Mouse (Mus musculus) ES-E14 (cell line): ENCODE results near the gene Hs2st1. TPM values are rescaled to one million over a fixed set of nuclear protein-coding genes. Genes with fewer than 3 reads are reported as not detected.

Source experiments
- DNase-seq: peaks from one replicate; pipeline ENCODE4 v3.0.0-alpha.2; 2013; ENCODE audit warnings: low read depth, low spot score
- H3K27ac ChIP-seq: 2 replicates; pipeline ENCODE4 v1.5.1; 2012; ENCODE audit warnings: low read depth, mild to moderate bottlenecking, low read length, moderate library complexity, mixed read lengths; ENCODE audit not compliant: poor library complexity, insufficient read depth, severe bottlenecking
- H3K36me3 ChIP-seq: 2 replicates; pipeline ENCODE4 v1.6.1; 2012; ENCODE audit warnings: mild to moderate bottlenecking, low read length, moderate library complexity, mixed read lengths; ENCODE audit not compliant: control insufficient read depth, poor library complexity, insufficient read depth, severe bottlenecking
- H3K4me1 ChIP-seq, 2 experiments: fragments of 150-350 bp in 1 of 2; sonication (generic) in 1 of 2; 2 replicates each; pipeline ENCODE4 v1.6.1; 2012; ENCODE audit warnings: low read length in 2 of 2, mild to moderate bottlenecking in 1 of 2, mixed read lengths in 1 of 2; ENCODE audit not compliant: control insufficient read depth in 2 of 2, insufficient read depth in 2 of 2, poor library complexity in 1 of 2
- H3K4me3 ChIP-seq, 2 experiments: fragments of 150-350 bp in 1 of 2; sonication (generic) in 1 of 2; 2 replicates each; pipeline ENCODE4 v1.5.1; 2012; ENCODE audit warnings: low read length in 2 of 2, low read depth in 1 of 2, mild to moderate bottlenecking in 1 of 2, mixed read lengths in 1 of 2; ENCODE audit not compliant: insufficient read depth in 1 of 2, poor library complexity in 1 of 2, severe bottlenecking in 1 of 2
- H3K9ac ChIP-seq: 2 replicates; pipeline ENCODE4 v1.6.1; 2012; ENCODE audit warnings: low read depth, mild to moderate bottlenecking, low read length, mixed read lengths; ENCODE audit not compliant: poor library complexity, insufficient read depth, severe bottlenecking
- H3K9me3 ChIP-seq: fragments of 150-350 bp; sonication (generic); 2 replicates; pipeline ENCODE4 v1.6.1; 2012; ENCODE audit warnings: low read depth, mild to moderate bottlenecking, low read length; ENCODE audit not compliant: control insufficient read depth, insufficient read depth
- CHD2 ChIP-seq: IDR thresholded peaks from 2 replicates; pipeline ENCODE4 v1.6.1; 2014; ENCODE audit warnings: mild to moderate bottlenecking, low read depth, low read length, inconsistent platforms
- HCFC1 ChIP-seq: IDR thresholded peaks from 2 replicates; pipeline ENCODE4 v1.6.1; 2012; ENCODE audit warnings: low read length, inconsistent platforms, borderline replicate concordance; ENCODE audit not compliant: insufficient read depth
- MAFK ChIP-seq: IDR thresholded peaks from 2 replicates; pipeline ENCODE4 v1.6.1; 2014; ENCODE audit warnings: mild to moderate bottlenecking, low read depth, low read length, inconsistent platforms; ENCODE audit not compliant: insufficient read depth
- ZC3H11A ChIP-seq: IDR thresholded peaks from 2 replicates; pipeline ENCODE4 v1.6.1; 2012; ENCODE audit warnings: low read depth, mild to moderate bottlenecking, inconsistent platforms, low read length, borderline replicate concordance
- ZNF384 ChIP-seq: IDR thresholded peaks from 2 replicates; pipeline ENCODE4 v1.6.1; 2012; ENCODE audit warnings: low read depth, low read length, inconsistent platforms
- in situ Hi-C, 2 experiments: fragments of 600-800 bp; cut with MboI; formaldehyde crosslinking; loops; one replicate each; pipeline ENCODE4 v1.15.1; 2025; ENCODE audit warnings: low sequenced_read_pairs in 2 of 2, inconsistent platforms in 1 of 2; ENCODE audit not compliant: unreplicated experiment in 2 of 2
- total RNA-seq: library from RNA; depleted of rRNA; stranded (reverse); fragments of 300-350 nt; gene quantifications from 2 replicates; pipeline ENCODE4 v1.2.3, GENCODE M21; 2012

Gene Hs2st1
- total RNA-seq, 1 experiment: 29.9 TPM

DNA sequence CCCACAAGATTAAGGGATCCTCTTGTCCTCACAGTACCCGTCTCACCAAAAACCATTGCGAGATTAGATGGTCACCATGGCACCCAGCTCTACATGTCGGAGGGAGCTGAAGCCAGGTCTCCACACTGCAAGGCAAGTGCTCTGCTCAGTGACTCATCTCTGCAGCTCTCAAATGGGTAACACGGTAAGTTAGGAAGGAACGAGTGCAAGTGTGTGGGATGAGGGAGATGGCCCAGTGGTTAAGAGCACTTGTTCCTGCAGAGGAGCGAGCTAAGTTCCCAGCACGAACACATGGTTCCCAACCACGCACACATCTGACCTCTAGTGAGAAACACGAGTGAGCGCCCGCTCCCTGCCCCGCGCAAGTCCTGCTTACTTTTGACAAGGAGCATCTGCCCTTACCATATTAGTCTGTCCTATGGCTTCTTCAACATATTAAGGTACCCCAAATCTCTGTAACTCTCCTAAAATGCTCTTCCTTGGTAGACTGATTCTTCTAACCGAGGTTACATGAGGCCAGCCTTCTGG lies 132.0 kb downstream of the Hs2st1 start:
- Histone ChIP-seq H3K4me3 (no peak overlapping the region), H3K4me1 (peaks cover 5 to 9% of the 10 kb centered on the region in 2 experiments; a peak in 3 of 4 replicates), H3K36me3 (peaks cover 3% of the 10 kb centered on the region; the same call in 1 of the 2 replicates), H3K9me3 (no peaks in the 10 kb centered on the region), H3K9ac (peak overlapping the region; percentile 31; the same call in 1 of the 2 replicates), H3K27ac (no peak overlapping the region)
- in situ Hi-C loops: no loop called here
- DNase-seq: no peak
- TF ChIP-seq HCFC1 (no peak), ZNF384 (no peak), MAFK (no peak), CHD2 (no peak), ZC3H11A (no peak)

DNA sequence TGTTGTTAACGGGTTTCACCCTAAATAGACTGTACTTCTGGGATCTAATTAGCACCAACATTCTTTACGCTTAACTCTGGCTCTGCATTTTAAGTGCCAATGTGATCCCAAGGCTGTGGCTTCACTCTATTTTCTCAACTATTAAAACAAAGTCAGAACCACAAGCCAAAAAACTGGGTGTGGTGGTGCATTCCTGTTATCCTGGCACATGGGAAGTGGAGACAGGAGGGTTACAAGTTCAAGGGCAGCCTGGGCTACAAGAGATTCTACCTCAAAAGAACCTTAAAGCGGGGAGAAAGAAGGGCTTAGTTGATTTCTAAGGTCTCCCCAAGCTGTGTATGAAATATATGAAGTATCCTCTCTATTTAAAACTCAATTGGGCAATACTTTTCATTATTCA lies 133.9 kb downstream of the Hs2st1 start:
- in situ Hi-C loops: no loop called here
- peaks cover 3% of the 10 kb centered on the region; the same call in 1 of the 2 replicates for H3K36me3 ChIP-seq
- H3K4me3 ChIP-seq: no peak overlapping the region
- no peak for DNase-seq
- no peaks in the 10 kb centered on the region for H3K9me3 ChIP-seq
- TF ChIP-seq ZC3H11A: no peak
- H3K4me1 ChIP-seq: peaks cover 5 to 9% of the 10 kb centered on the region in 2 experiments; a peak in 3 of 4 replicates
- H3K9ac ChIP-seq: no peak overlapping the region
- H3K27ac ChIP-seq: no peak overlapping the region; the same call in 1 of the 2 replicates

DNA sequence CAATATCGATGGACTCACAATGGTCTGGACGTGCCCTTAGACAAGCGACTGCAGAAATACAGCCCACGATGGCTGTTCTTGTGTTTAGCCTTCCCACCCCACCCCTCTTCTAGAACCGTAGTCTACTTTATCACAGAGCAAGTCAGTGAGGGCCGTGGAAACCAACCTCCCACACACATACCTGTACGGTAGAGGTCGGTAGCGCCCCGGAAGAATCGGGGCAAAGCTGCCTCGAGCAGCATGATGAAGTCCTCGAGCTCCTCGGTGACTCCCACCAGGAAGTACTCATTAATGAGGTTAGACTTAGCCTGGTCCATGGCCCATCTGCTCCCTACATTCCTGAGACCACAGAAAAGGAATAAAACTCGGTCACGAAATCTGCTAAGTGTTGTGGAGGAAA lies 134.7 kb downstream of the Hs2st1 start:
- peaks cover 3% of the 10 kb centered on the region; the same call in 1 of the 2 replicates for H3K36me3 ChIP-seq
- no peak overlapping the region; the same call in 1 of the 2 replicates for H3K27ac ChIP-seq
- peaks cover 5 to 9% of the 10 kb centered on the region in 2 experiments; a peak in 3 of 4 replicates for H3K4me1 ChIP-seq
- H3K9me3 ChIP-seq: no peaks in the 10 kb centered on the region
- TF ChIP-seq ZC3H11A (no peak), MAFK (no peak), ZNF384 (no peak), CHD2 (no peak), HCFC1 (no peak)
- H3K4me3 ChIP-seq: no peak overlapping the region
- in situ Hi-C loops: no loop called here
- DNase-seq: no peak
- H3K9ac ChIP-seq: no peak overlapping the region

DNA sequence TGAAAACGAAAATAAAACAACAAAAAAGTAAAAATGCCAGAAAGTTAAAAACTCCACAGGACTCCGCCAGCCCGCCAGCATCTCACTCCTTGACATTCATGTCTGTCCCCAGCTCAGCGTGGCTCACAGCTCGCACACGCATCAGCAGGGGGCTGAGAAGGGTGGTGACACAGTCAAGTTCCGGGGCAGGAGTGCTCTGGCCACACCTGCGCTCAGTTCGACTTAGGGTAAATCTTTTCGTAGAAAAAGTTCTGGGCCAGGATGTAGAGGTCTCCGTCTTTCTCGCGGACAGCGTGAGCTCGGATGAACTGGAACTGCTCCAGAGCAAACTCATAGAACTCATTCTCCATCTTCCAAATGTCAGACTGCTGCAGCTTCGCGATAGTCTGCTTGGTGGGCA lies 135.7 kb downstream of the Hs2st1 start:
- DNase-seq: no peak
- H3K27ac ChIP-seq: no peak overlapping the region
- in situ Hi-C loops: no loop called here

DNA sequence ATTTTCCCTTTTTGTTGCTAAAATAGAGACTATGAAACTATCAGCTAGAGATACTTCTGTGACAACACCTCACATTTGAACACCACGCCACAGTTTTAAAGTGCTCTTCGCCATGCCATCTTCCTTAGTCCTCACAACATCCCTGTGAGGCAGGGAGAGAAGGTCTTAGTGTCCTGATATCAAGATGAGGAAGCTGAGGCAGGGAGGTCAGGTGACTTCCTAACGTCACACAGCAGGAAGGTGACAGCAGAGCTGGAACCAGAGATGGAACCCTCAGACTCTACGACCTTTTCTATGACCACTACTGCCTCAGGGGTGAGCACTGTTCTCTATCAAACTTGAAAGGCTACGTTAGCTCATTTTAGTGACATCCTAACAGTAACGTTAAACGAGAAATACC lies 136.9 kb downstream of the Hs2st1 start:
- TF ChIP-seq CHD2 (no peak), MAFK (no peak), ZC3H11A (no peak), HCFC1 (no peak), ZNF384 (no peak)
- Histone ChIP-seq H3K9me3 (no peaks in the 10 kb centered on the region), H3K36me3 (0 out of 2 replicates have a peak, but pooled peaks cover 3% of the 10 kb centered on the region), H3K27ac (no peak overlapping the region), H3K9ac (no peak overlapping the region), H3K4me3 (no peak overlapping the region), H3K4me1 (peaks cover 5% of the 10 kb centered on the region in 2 experiments; a peak in 3 of 4 replicates)
- DNase-seq: no peak
- in situ Hi-C loops: no loop called here

More for the DNA sequence above, 135.7 kb downstream of the Hs2st1 start:
- no peak for TF ChIP-seq ZNF384
- TF ChIP-seq MAFK: no peak
- no peak for TF ChIP-seq HCFC1
- TF ChIP-seq ZC3H11A: no peak
- TF ChIP-seq CHD2: no peak
- Histone ChIP-seq H3K4me1 (peaks cover 5 to 9% of the 10 kb centered on the region in 2 experiments; a peak in 3 of 4 replicates), H3K9me3 (no peaks in the 10 kb centered on the region), H3K4me3 (no peak overlapping the region), H3K36me3 (peaks cover 5% of the 10 kb centered on the region; the same call in 1 of the 2 replicates), H3K9ac (0 out of 2 replicates have a peak overlapping the region, but pooled peaks have one; percentile 19)
